Mouse (Mus musculus) common myeloid progenitor, adult 5-6 weeks (primary cell): Measurements from ENCODE around the gene Polr2c. TPM values are rescaled to one million over a fixed set of nuclear protein-coding genes. Genes with fewer than 3 reads are reported as not detected.

Source experiments
- ATAC-seq: replicated peaks from 2 replicates; pipeline ENCODE4 v1.8.0; 2016; ENCODE audit warnings: low read depth, mild to moderate bottlenecking, moderate TSS enrichment, inconsistent platforms; ENCODE audit not compliant: poor library complexity, severe bottlenecking
- total RNA-seq: library from RNA; stranded (forward); fragments of 200-1000, 187-1606 nt; gene quantifications from 2 replicates; pipeline ENCODE4 v1.2.3, GENCODE M21; 2017

Polr2c gene
- total RNA-seq, 1 experiment from 2014 or later = 54.3 TPM

DNA sequence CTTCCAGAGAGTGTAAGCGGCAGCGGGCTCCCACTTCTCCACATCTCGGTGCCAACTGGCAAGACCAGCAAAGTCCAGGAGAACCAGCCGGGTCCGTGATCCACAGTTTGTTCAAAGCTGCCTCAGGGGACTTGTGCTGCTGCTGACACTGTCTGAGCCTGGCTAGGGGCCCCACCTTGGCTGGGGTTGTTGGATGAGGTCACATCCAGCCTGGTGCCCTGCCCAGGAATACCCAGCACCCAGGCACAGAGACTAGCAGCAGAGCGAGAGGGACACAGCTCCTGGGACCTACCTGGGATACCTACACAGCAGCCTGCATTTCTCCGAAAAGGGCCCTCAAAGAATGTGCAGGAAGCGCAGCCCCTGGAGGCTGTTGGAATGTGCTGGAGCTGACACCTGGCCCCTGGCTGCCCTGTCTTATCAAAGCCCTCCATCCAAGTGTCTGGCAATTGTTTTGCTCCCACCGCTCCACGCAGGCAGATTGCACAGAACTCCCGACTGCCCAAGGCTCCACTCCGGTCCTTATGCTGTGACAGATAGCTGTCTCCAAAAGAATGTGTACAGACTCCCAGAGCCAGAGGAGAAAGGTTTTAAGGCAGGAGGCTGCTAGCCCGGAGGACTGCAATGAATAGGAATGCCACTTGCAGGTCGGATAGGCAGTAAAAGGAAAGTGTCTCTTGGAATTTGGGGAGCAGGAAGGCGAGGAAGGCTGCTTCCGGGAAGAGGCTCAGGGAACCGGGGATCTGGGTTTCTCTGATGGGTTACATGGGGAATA lies 18.0 kb downstream of the Polr2c start:
- no peak for ATAC-seq

DNA sequence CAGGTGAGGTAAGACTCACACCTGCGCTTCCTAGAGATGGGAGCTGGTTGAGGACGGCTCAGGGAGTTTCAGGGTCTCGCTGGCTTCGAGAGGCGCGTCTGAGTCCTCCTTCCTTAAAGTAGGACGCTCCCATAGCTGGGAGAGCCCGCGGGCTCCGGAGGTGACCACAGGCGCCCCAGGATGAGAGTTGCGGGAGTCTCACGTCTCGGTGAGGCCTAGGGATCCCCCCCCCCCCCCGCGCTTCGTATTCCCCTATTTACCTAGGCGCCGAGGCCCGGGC lies 18.6 kb downstream of the Polr2c start:
- ATAC-seq = no peak

DNA sequence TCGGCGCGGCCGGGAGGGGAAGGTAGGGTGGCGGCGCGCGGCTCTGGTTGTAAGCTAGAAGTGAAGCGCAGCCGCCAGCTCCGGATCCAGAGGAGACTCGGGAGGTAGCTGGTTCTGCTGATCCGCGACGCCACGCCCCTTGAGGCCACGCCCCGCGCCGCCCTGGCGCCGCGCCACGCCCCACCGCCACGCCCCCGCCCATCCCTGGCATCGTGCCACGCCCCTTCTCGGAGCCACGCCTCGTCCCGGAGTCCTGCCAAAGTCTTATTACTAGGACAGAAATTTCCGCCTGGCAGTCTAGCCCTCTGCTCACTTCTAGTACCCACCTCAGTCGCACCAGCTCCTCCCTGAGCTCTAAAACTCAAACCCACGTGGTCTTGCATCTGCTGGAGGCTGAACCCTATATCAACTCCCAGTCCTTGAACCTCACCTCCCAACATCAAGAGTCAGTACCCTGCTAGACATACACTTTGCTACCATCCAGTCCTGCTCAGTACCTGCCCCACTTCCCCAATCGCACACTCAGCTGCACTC lies 19.0 kb downstream of the Polr2c start, which contains the start of gene Dok4:
Dok4 (minus strand) TSS at position 134 of the 534 bp plus-strand sequence.
- ATAC-seq = peak; percentile 74

DNA sequence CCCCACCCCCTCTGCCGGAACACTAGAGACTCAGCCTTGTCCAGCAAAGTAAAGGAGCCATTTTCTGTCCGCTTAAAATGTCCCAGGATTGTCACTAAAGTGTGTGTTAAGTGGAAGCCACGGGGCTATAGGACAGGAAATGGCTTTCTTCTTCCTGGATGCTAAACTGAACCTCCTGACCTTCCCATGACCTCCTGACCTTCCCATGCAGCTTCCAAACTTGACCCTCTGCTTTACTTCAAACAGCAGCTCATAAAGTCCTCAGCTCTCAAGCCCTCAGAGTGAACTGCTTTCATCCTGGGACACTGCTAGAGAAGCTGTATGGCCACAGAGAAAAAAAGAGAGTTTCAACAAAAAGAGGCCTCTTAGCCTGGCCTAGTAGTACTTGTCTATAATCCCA lies 19.6 kb downstream of the Polr2c start:
- no peak for ATAC-seq

DNA sequence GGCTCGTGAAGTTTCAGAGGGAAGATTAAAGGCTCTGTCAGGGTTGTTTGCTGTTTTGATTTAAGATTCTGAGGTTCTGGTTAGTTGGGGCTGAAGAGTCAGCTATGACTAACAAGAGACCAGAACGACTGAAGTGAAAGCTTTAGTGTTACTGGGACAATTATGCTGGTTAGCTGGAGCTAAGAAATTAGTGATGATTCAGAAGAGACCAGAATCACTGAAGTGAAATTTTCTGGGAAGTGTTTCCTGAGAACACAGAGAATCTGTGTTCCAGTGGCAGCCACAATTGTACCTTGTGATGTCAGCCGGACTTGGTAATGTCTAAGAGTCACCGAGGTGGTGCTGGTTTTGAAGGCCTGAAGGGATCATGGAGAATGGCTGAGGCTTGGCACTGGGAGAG lies 23.5 kb downstream of the Polr2c start:
- ATAC-seq = no peak

DNA sequence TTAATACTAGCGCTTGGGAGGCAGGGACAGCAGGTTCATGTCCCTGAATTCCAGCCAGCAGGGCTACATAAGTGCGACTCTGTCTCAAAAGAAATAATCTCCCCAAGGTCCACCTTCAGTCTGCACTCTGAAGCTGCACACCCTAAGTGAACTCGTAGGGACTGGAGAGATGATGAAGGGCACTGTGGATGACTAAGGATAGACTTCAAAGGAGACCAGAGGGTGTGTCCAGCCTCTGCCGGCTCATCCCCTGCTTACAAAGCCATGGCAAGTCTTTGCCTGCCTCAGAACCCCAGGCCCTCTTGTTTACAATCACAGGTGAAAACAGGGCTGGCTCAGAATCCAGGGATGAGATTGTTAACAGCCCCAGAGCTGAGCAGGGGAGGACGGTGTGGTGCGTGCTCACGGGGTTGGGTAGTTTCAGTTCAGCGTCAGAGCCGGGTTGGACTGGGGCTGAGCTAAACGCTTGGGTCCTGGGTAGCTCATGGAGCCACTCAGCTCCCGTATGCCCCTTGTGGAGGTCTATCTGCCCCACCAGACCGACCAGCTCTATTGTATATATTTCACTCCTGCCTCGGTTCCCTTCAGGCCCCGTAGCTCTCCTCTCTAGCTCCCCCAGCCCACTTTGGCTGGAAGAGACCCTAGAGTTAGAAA lies 31.3 kb downstream of the Polr2c start:
- ATAC-seq = peak; percentile 89

DNA sequence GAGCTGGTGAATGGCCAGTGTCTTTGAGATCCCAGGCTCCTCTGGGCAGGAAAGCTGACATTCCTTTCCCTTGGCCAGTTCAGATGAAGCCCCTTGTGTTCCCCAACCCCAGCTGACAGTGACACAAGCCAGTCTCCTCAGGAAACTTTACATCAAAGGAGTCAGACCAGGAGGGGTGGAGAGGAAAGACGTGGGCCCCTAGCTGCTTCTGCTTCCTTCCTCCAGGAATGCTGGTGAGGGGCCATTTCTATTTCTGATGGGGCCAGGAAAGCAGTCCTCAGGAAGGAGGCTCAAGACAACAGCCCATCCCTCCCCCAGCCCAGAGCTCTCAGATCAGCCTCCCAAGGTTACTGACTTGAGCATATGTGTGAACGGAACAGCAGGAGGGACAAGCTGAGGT lies 35.7 kb downstream of the Polr2c start:
- ATAC-seq = no peak

DNA sequence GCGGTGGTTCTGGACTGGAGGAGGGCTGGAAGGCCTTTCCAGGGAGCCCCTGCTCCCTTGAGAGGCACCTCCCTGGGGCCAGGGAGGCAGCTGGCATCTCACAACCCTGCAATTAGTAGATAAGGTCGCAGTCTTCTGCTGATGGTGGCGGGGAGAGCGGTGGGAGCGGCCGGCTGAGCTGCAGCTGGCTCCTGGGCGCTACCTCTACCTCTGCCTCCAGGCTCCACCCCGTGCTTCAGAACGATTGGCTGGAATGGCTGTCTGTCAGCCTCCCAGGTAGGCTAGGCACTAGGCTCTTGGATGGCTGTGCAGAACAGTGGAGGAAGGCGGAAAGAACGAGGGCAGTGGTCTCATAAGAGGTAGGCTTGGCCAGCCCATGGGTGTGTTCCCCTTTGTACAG lies 42.0 kb downstream of the Polr2c start:
- peak; percentile 90 for ATAC-seq

DNA sequence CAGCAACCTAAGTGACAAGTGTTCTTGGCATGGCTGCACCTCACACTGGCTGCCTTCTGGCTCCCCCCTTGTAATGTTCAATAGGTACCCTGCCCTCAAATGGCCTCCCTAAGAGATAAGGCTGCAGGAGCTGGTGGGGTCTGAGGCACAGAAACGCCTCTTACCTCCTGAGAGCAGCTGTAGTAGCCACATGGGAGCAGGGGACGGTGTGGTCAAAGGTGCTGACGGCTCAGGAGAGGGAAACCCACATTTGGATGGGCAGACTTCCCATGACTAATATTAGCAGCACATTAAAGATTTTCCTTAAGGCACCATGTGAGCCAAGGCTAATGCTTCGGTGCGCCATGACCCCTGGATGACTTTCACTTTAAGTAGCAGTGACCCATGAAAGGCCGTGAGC lies 43.4 kb downstream of the Polr2c start:
- no peak for ATAC-seq

DNA sequence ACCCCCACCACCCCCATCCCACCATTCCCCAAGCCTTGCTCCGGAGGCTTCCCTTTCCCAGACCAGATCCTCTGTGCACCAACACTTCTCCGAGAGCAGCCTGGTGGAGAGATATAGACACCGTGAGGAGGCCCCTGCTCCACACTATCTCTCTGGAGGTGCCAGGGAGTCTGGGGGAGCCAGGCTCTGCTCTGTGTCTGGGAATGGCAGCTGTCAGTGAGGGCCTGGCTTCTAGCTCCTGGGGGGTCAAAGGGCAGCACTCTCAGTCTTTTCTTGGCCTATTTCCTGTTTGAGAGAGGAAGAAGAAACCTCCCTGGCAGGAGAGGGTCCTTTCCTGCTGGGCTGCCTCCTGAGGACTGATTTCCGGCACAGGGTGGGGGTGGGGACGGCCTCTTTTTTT lies 43.8 kb downstream of the Polr2c start:
- ATAC-seq = no peak

DNA sequence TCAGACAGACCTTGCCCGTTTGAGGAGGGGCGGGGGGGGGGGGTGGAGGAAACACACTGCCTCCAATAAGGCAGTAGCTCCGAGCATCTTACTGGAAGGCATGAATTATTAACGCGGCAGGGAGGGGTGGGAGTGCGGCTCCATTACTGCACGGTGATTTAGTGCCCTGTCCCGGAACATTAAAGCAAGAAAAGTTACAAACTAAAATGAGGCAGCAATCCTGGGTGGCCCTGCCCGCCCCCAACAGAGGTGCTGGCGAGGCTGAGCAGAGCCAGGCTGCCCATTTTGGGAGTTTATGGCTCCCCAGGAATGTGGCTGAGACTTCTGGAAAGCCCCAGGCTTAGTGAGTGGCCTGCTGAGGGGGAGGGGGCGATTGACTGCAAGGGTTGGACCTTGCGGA lies 46.5 kb downstream of the Polr2c start:
- no peak for ATAC-seq

DNA sequence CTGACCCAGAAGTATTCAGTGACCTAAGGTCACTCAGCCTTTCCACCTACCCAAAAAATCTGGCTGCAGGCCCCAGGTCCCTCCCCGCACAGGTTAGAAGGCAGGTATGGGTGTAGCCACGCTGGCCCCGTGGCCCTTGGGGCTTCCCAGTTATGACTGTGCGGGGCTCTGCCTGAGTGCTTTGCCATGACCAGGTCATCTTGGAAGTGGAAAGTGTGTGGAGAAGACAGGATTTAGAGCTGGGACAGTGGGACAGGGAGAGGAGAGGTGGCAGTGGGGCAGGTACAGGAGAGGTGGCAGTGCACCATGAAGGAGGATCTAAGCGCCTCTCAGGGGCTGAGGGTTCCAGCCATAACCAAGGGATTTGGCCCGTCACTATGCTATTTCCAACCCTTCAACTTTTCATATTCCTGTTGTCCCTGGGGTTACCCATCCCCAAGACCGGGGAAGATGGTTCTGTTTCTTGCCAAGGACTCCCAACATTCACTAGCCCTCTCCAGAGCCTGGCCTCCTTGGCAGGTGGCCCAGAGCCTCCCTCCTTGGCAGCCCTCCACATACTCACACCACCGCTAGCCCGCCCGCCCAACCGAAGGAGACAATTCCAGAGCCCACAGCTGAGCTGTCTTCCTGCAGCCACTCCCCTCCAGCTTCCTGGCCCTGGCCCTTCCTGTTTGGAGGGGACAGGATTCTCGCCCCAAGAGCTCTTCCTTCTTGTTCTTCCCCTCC lies 47.4 kb downstream of the Polr2c start:
- no peak for ATAC-seq

DNA sequence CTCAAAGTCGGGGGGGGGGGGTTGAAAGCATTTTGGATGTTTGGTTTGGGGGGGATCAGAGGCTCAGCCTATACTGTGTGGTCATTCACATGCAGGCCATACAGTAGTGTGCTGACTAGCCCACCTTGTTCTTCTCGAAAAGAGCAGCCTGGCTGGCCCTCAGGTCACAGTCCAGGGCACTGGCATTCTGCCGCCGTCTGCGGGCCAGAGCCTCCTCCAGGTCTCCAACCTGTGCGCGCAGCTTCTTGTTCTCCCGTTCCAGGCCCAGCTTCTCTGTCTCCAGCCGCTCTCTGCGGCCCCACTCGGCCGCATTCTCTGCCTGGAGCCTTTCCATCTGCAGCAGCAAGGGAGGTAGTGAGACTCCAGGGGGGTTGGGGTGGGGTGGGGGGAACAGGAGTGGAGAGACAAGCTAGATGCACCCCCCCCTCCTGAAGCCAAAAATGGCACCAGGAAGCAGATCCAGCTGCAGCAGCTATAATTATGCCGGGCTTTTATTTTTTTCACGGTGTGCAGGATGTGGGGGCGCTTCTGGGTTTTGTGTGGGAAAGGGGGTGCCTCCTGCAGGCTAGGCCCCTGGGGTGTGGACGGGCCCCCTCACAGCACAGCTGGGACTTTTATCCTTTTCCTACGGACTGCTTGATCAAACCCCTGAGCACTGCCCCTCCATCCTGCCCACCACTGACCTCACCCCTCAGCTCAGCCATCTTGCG lies 50.5 kb downstream of the Polr2c start:
- ATAC-seq = no peak

DNA sequence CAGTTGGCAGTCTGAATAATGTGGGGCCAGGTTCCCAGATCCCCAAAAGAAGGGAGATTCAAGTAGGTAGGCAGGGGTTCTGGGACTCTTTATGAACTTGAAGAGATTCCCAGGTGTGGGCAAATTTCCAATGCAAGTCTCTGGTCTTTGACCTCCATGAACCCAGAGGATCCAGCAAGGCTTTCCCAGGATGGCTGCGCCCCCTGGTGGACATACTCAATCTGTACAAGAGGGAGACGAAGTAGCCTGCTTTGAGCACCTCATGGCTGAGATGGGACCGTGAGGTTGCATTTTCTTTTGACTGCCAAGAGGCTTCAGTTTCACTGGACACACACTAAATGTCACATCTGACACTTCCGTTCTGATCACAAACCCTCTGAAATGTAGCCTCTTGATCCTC lies 51.6 kb downstream of the Polr2c start:
- peak; percentile 85 for ATAC-seq

DNA sequence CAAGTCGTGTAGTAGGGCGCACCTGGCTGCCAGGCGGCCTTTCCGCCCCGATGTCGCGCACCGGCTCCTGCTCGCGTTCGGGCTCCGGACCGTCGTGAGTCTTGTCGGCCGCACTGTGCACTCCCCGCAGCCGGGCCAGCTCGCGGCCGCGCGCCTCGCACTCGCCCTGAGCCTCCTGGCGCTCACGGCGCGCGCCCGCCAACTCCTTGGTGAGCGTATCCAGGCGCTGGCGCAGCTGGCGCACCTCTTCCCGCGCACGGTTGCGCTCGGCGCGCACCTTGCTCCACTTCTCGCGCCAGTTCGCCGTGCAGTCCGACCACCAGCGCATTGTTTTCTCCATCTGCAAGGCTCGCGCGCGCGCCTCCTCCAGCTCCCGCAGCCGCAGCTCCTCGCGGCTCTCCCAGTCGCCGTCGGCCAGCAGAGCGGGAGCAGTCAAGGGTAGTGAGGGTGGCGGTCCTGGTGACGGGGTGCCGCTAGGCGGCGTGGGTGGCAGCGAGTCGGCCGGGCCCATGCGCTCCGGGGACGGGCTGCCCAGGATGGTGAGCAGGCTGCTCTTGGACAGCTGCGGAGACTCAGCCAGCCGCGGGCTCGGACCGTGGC lies 55.9 kb downstream of the Polr2c start:
- ATAC-seq = no peak

DNA sequence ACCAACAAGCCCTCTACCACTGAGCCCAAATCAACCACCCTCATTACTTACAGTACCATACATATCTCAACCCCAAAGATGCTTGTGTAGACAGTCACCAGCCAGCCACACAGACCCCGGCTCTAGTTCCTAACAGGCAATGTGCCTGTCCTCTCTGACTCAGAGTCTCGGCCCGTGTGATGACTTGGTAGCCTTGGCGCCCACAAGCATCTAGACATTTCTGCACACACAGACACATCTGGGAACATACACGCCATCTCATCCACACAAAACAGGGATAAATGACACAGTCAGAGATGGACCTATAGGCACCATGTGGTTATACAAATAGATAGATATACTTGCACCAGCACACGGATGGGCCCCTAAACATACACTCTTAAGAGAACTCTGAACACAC lies 57.0 kb downstream of the Polr2c start:
- no peak for ATAC-seq

DNA sequence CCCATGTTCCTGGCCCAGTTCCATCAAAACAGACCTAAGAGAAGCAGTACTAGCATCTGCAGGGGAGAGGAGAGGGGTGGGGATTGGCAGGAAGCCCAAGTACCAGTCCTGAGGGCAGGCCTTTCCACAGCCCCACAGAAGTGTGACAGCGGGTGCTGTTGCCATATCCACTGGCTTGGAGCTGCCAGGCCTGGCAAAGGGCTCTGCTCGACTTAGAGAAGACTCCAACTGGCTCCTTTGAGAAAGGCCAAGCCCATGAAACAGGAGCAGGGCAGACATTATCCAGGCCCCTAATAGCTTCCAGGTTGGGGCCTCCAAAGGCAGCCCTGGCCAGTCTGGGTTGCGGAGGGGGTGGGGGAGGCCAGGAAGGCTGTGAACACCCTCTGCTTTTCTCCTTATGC lies 57.5 kb downstream of the Polr2c start:
- no peak for ATAC-seq

DNA sequence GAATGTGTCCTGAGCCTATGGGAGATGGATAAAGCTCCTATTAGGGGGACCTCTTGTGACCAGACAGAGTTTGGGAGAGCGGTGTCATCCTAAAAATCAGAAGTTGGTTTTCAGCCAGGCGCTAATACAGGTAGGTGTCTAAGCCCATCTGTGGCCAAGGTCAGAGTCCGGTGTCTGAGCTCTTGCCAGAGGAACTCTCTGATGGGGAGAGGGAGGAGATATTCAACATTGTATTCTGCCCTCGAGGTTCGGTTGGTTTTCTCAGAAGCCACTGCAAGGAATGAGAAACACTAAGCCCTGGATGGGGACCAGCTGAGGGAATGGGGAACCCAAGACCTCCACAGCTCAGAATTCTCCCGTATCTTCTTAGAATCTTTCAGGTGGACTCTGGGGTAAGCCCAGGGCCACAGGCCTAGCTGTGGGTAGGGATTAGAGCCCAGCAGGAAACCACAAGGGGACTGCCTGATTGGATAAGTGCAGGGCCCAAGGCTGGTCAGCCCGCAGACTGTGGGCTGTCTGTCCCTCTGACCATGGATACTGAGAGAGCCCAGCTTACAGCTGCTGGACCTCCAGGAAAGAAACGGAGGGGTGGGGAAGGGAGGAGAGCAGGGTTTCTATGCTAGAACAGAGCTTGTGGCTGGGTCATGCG lies 59.2 kb downstream of the Polr2c start:
- ATAC-seq = peak; percentile 36

DNA sequence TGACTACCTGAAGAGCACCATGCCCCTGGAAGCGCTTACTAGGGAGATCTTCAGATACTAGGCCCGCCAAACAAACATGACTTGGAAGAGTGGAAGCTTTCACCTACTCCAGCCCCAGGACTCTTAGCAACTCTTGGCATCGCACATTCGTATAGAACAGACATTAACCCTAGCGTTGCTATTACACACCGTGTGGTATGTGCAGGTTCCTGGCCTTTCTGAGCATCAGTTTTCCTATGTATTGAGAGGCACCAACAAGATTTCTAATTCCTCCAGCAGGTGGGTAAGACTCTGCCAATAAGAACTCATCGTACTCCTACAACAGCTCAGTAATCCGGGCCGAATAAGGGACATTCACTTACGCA lies 59.7 kb downstream of the Polr2c start:
- 0 out of 2 replicates have a peak, but pooled peaks have one; percentile 1 for ATAC-seq

DNA sequence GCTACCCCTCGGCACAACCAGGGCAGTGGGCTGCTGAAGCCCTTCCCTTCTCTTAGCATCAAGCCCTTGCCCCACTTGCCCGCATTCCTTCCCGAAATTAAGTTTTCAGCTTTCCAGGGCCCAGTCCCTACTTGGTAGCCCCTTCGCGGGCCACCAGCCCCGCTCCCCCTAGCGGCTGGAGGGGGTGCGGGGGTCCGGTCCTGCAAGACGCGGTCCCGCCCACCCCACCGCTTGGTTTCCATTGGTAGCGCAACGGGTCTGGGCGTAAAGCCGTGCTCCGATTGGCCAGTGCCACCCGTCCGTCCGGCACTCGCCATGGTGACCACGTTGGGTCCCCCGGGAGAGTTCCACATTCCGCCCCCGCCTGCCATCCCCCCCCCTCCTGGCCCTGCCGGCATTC lies 60.1 kb downstream of the Polr2c start:
- ATAC-seq = peak; percentile 79
